In the genomic region with DNA sequence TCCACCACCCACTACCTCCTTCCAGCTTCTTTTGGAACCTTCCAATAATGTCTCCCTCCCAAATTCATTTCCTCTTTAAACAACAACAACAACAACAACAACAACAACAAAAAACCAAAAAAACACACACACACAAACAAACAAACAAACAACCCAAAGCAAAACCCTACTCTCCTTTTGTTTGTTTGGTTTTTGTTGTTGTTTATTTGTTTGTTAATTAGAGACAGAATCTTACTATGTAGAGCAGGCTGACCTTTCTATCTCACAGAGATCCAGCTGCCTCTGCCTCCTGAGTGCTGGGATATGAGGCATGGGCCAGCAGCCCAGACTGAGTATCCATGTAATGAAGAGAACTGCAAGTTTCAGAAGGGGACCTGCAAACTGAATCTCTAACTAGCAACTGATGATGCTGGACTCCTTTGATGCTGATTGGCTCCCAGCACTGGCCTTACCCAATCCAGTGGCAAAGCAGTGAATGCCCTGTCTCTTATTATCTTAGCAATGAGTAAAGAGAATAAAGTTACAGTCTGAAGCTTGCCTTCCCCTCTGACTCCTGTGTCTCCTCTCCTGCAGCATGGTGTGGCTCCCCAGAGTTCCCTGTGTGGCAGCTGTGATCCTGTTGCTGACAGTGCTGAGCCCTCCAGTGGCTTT, we compare ENCODE assay signal across 8 mouse cellular contexts. TPM values are rescaled to one million over a fixed set of nuclear protein-coding genes. Genes with fewer than 3 reads are reported as not detected.
DNase-seq lines count a peak whose midpoint lies in the region; ATAC-seq and TF ChIP-seq lines count a peak whose summit lies in the region.

A gene (plus strand): TSS at position 488 of the 651 bp plus-strand sequence.

- H3K4me3 ChIP-seq in bone marrow macrophage, adult 2 months (ENCODE audit: insufficient read depth, low read length): no peak within 1 kb of the TSS
- no peak within 1 kb of the TSS for H3K4me3 ChIP-seq in forebrain, embryonic 12.5 days (replicated peaks)
- H3K4me3 ChIP-seq in liver, embryonic 16.5 days (ENCODE audit: low read depth, low read length): no peak within 1 kb of the TSS
- H3K4me3 ChIP-seq in neural tube, embryonic 12.5 days: no peak within 1 kb of the TSS
- no peak within 1 kb of the TSS for H3K4me3 ChIP-seq in stomach, postnatal 0 days (ENCODE audit: low read depth, low read length)

- no peak for TF ChIP-seq POLR2A in bone marrow macrophage, adult 2 months (IDR thresholded peaks at IDR 0.05; ENCODE audit: borderline replicate concordance, low read depth, low read length)

- H3K9ac ChIP-seq in forebrain, embryonic 12.5 days: no peak within 1 kb of the TSS
- no peak within 1 kb of the TSS for H3K9ac ChIP-seq in liver, embryonic 16.5 days (ENCODE audit: low read depth, low read length)
- H3K9ac ChIP-seq in neural tube, embryonic 12.5 days: no peak within 1 kb of the TSS
- H3K9ac ChIP-seq in stomach, postnatal 0 days (ENCODE audit: low read length): no peak within 1 kb of the TSS

- TF ChIP-seq EP300 in stomach, postnatal 0 days (optimal IDR thresholded peaks at IDR 0.05): no peak

- H3K27me3 ChIP-seq in forebrain, embryonic 12.5 days: peaks cover 14% of the 10 kb centered on the region; the same call in 1 of the 2 replicates
- H3K27me3 ChIP-seq in liver, embryonic 16.5 days (ENCODE audit: control insufficient read depth, insufficient read depth, low read depth, low read length): 0 out of 2 replicates have a peak, but pooled peaks cover 3% of the 10 kb centered on the region
- 0 out of 2 replicates have a peak, but pooled peaks cover 4% of the 10 kb centered on the region for H3K27me3 ChIP-seq in neural tube, embryonic 12.5 days (replicated peaks)
- H3K27me3 ChIP-seq in stomach, postnatal 0 days (ENCODE audit: control insufficient read depth, insufficient read depth, low read length): no peaks in the 10 kb centered on the region

- H3K4me1 ChIP-seq in bone marrow macrophage, adult 2 months (ENCODE audit: control insufficient read depth, insufficient read depth, low read length): 0 out of 2 replicates have a peak, but pooled peaks cover 2% of the 10 kb centered on the region
- peaks cover 3% of the 10 kb centered on the region for H3K4me1 ChIP-seq in forebrain, embryonic 12.5 days
- H3K4me1 ChIP-seq in liver, embryonic 16.5 days (ENCODE audit: control insufficient read depth, low read depth, low read length): no peaks in the 10 kb centered on the region; the same call in none of the 2 replicates
- peaks cover 3% of the 10 kb centered on the region; the same call in 1 of the 2 replicates for H3K4me1 ChIP-seq in neural tube, embryonic 12.5 days
- no peaks in the 10 kb centered on the region for H3K4me1 ChIP-seq in stomach, postnatal 0 days (replicated peaks; ENCODE audit: control insufficient read depth, insufficient read depth)

- no peaks in the 10 kb centered on the region for H3K9me3 ChIP-seq in forebrain, embryonic 12.5 days
- no peaks in the 10 kb centered on the region for H3K9me3 ChIP-seq in liver, embryonic 16.5 days (replicated peaks; ENCODE audit: control insufficient read depth, low read length)
- no peaks in the 10 kb centered on the region for H3K9me3 ChIP-seq in neural tube, embryonic 12.5 days
- no peaks in the 10 kb centered on the region for H3K9me3 ChIP-seq in stomach, postnatal 0 days (ENCODE audit: control insufficient read depth, low read length)

- H3K4me2 ChIP-seq in forebrain, embryonic 12.5 days: no peak within 1 kb of the TSS
- H3K4me2 ChIP-seq in liver, embryonic 16.5 days (ENCODE audit: low read depth, low read length): no peak within 1 kb of the TSS
- H3K4me2 ChIP-seq in neural tube, embryonic 12.5 days (replicated peaks): no peak within 1 kb of the TSS
- H3K4me2 ChIP-seq in stomach, postnatal 0 days (replicated peaks; ENCODE audit: low read depth): no peak within 1 kb of the TSS

- no peaks in the 10 kb centered on the region for H3K36me3 ChIP-seq in forebrain, embryonic 12.5 days (replicated peaks)
- no peaks in the 10 kb centered on the region for H3K36me3 ChIP-seq in liver, embryonic 16.5 days (ENCODE audit: control insufficient read depth, insufficient read depth)
- no peaks in the 10 kb centered on the region for H3K36me3 ChIP-seq in neural tube, embryonic 12.5 days
- H3K36me3 ChIP-seq in stomach, postnatal 0 days (ENCODE audit: control insufficient read depth, insufficient read depth, low read length): no peaks in the 10 kb centered on the region

- peak; percentile 96 for DNase-seq in A20 (ENCODE audit: low read depth, low spot score)
- peak; percentile 90 to 91 for DNase-seq in heart, postnatal 10 days
- DNase-seq in kidney, postnatal 36 days: peak; percentile 86 to 92
- DNase-seq in stomach, postnatal 0 days (ENCODE audit: low spot score): peak; percentile 87

- TF ChIP-seq CTCF in bone marrow macrophage, adult 2 months (IDR thresholded peaks at IDR 0.05; ENCODE audit: low read depth, low read length): no peak
- TF ChIP-seq CTCF in stomach, postnatal 0 days (IDR thresholded peaks at IDR 0.05; ENCODE audit: low read depth): no peak

- ATAC-seq in forebrain, embryonic 12.5 days (ENCODE audit: low FRiP score): peak; percentile 84
- peak; percentile 61 for ATAC-seq in liver, embryonic 16.5 days (ENCODE audit: low read depth)
- peak; percentile 62; the same call in 1 of the 2 replicates for ATAC-seq in neural tube, embryonic 12.5 days (ENCODE audit: low FRiP score, low read depth)
- peak; percentile 78 for ATAC-seq in stomach, postnatal 0 days (ENCODE audit: low FRiP score, low TSS enrichment)

- no peak within 1 kb of the TSS for H3K27ac ChIP-seq in bone marrow macrophage, adult 2 months (ENCODE audit: insufficient read depth, low read depth, low read length)
- H3K27ac ChIP-seq in forebrain, embryonic 12.5 days: no peak within 1 kb of the TSS
- H3K27ac ChIP-seq in liver, embryonic 16.5 days (ENCODE audit: low read length): no peak within 1 kb of the TSS
- H3K27ac ChIP-seq in neural tube, embryonic 12.5 days: no peak within 1 kb of the TSS
- no peak within 1 kb of the TSS for H3K27ac ChIP-seq in stomach, postnatal 0 days (replicated peaks)

- intact Hi-C loops in heart, postnatal 10 days (cut with DNase I): no loop called here

RNA-seq across cellular contexts. Expression of the gene that starts here (rescaled TPM):
- polyA plus RNA-seq in bone marrow macrophage, adult 2 months (2012; ENCODE audit: insufficient read depth, insufficient read length, missing spikeins): 1,267 and 1,387 TPM in 2 replicates
- polyA plus RNA-seq in forebrain, embryonic 12.5 days (2016; fragmentation: Nextera tagmentation; extraction: Ambion mirVana): 1.1 and 1.2 TPM in 2 replicates
- total RNA-seq in heart, postnatal 10 days (2021): 1 to 10 TPM; 7.5 to 8.4 TPM
- polyA plus RNA-seq in liver, embryonic 16.5 days (2015; fragmentation: Nextera tagmentation; extraction: Ambion mirVana): 3.1 and 3.2 TPM in 2 replicates
- polyA plus RNA-seq in neural tube, embryonic 12.5 days (2016; fragmentation: Nextera tagmentation; extraction: Ambion mirVana): 1.8 and 2.3 TPM in 2 replicates
- 5.6 and 6.7 TPM in 2 replicates for polyA plus RNA-seq in stomach, postnatal 0 days (2015; fragmentation: Nextera tagmentation; extraction: Ambion mirVana)

Comparison
In these comparisons a context has a peak if more than half of its experiments do, and no peak if none do; other contexts are left out.
1. RNA of the gene that starts here (polyA plus RNA-seq): 1,267 to 1,387 TPM in bone marrow macrophage, adult 2 months; 5.6 to 6.7 TPM in stomach, postnatal 0 days, 3.1 to 3.2 TPM in liver, embryonic 16.5 days, 1.8 to 2.3 TPM in neural tube, embryonic 12.5 days and 1.1 to 1.2 TPM in forebrain, embryonic 12.5 days; every median in the first group is over 100 times any median in the second.
2. Peak in every context shown above with its lines, with median percentiles within 50 percentile points of each other: DNase-seq and ATAC-seq.